Mouse (Mus musculus): ENCODE data around the gene Smpd4.

- TF ChIP-seq CTCF (IDR thresholded peaks at IDR 0.05; ENCODE audit: extremely low read depth, insufficient read depth, low read length) (no peak), POLR2A (IDR thresholded peaks at IDR 0.05; ENCODE audit: extremely low read depth, insufficient read depth, low read length) (no peak)
Measured at GRCm38 (mm10) chr16:17637610-17638009, 18.5 kb downstream of the Smpd4 start.
